Mouse (Mus musculus): ENCODE data around the gene Atxn1.
A peak's percentile ranks its signal among the peaks of the same experiment; 100 is the strongest.

DNA sequence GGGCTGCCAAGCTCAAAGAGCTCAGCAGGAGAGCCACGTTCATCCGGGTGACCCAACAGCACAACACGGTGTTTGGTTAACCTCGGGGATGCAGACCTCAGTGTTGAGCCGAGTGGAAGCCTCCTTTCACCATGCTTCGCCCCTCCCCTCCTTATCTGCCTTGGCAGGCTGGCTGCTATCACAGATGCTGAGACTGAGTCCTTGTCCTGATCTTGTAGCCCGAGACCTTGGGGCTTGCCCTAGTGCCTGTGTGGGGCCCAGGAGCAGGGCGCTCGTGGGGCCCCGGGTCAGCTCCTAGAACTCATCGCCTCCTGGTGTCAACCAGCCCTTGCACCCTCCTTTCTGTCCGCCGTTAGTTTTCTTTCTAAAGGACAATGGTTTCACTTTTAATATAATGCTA, 418.8 kb downstream of the Atxn1 start:
- no peak for TF ChIP-seq CTCF (IDR thresholded peaks at IDR 0.05 in 2 of 3, conservative IDR thresholded peaks at IDR 0.05 in 1 of 3; ENCODE audit: control insufficient read depth in 1 of 3, insufficient read depth in 1 of 3, low read depth in 2 of 3, low read length in 3 of 3, poor library complexity in 1 of 3, severe bottlenecking in 1 of 3)
- TF ChIP-seq MXI1 (IDR thresholded peaks at IDR 0.05; ENCODE audit: low read depth, low read length), result no peak
- TF ChIP-seq ELF1 (IDR thresholded peaks at IDR 0.05; ENCODE audit: low read depth, low read length), result no peak
- peak; percentile 54; the same call in 1 of the 2 replicates for TF ChIP-seq ETS1 (IDR thresholded peaks at IDR 0.05; ENCODE audit: low read depth, low read length)
- TF ChIP-seq POLR2AphosphoS5 (IDR thresholded peaks at IDR 0.05; ENCODE audit: borderline replicate concordance, low read depth, low read length), result no peak
- no peak for TF ChIP-seq GABPA (IDR thresholded peaks at IDR 0.05; ENCODE audit: low read depth, low read length)
- no peak for TF ChIP-seq CHD1 (IDR thresholded peaks at IDR 0.05; ENCODE audit: low read depth, low read length)
- peak; percentile 55 to 86 for TF ChIP-seq EP300 (IDR thresholded peaks at IDR 0.05; ENCODE audit: low read depth in 1 of 2, low read length in 2 of 2)
